Mouse (Mus musculus) stomach, postnatal 0 days (tissue): ENCODE measurements around the gene Qrfpr.

Source experiments
- CTCF ChIP-seq: IDR thresholded peaks from 2 replicates; pipeline ENCODE4 v1.5.1; 2016; ENCODE audit warnings: antibody characterized with exemption, low read depth, mild to moderate bottlenecking, moderate library complexity
- EP300 ChIP-seq: optimal IDR thresholded peaks from 2 replicates; pipeline ENCODE3; 2016; ENCODE audit warnings: antibody characterized with exemption

GRCm38 (mm10) chr3:36150537-36150933 is 71.6 kb downstream of the Qrfpr start:
- TF ChIP-seq CTCF (no peak), EP300 (no peak)
